Mouse (Mus musculus) heart, postnatal 0 days (tissue): ENCODE measurements around the gene Ccl25.
A peak's percentile ranks its signal among the peaks of the same experiment; 100 is the strongest.

ENCODE experiments used
- CTCF ChIP-seq: IDR thresholded peaks from 2 replicates; pipeline ENCODE4 v1.5.1; 2016; ENCODE audit warnings: antibody characterized with exemption, control low read depth, low read depth
- EP300 ChIP-seq: IDR thresholded peaks from 2 replicates; pipeline ENCODE4 v1.6.1; 2016; ENCODE audit warnings: antibody characterized with exemption, low read depth

- TF ChIP-seq CTCF (peak; percentile 1; the same call in 1 of the 2 replicates), EP300 (no peak)
Observed at GRCm38 (mm10) chr8:4404880-4405261, 79.9 kb downstream of the Ccl25 start.
